Mouse (Mus musculus): ENCODE data around the gene C1qtnf4. TPM values are rescaled to one million over a fixed set of nuclear protein-coding genes. Genes with fewer than 3 reads are reported as not detected.

C1qtnf4 gene
- polyA plus RNA-seq, 1 experiment from 2014 or later = 4.0 TPM

GRCm38 (mm10) chr2:90864184-90864583 is 21.5 kb upstream of the C1qtnf4 start:
- Histone ChIP-seq H3K4me1 (no peaks in the 10 kb centered on the region), H3K9ac (no peak overlapping the region), H3K9me3 (no peaks in the 10 kb centered on the region), H3K4me2 (no peak overlapping the region), H3K27me3 (no peaks in the 10 kb centered on the region), H3K36me3 (peaks cover 62% of the 10 kb centered on the region), H3K4me3 (no peak overlapping the region), H3K27ac (no peak overlapping the region)
- ATAC-seq (ENCODE audit: borderline replicate concordance, extremely low read depth, low FRiP score, low TSS enrichment) = no peak

GRCm38 (mm10) chr2:90866524-90866923 is 19.1 kb upstream of the C1qtnf4 start:
- Histone ChIP-seq H3K9me3 (no peaks in the 10 kb centered on the region), H3K27ac (no peak overlapping the region), H3K9ac (no peak overlapping the region), H3K4me2 (no peak overlapping the region), H3K36me3 (peaks cover 44% of the 10 kb centered on the region), H3K27me3 (no peaks in the 10 kb centered on the region), H3K4me1 (peaks cover 17% of the 10 kb centered on the region; the same call in 1 of the 2 replicates), H3K4me3 (no peak overlapping the region)
- peak; percentile 81; the same call in 1 of the 2 replicates for ATAC-seq (ENCODE audit: borderline replicate concordance, extremely low read depth, low FRiP score, low TSS enrichment)
- WGBS = 19% methylated on average over 3 of the region's 3 CpGs

- Histone ChIP-seq H3K9ac (no peak overlapping the region), H3K9me3 (no peaks in the 10 kb centered on the region), H3K4me1 (peaks cover 21% of the 10 kb centered on the region; the same call in 1 of the 2 replicates), H3K4me3 (no peak overlapping the region), H3K27me3 (no peaks in the 10 kb centered on the region), H3K27ac (peak overlapping the region; percentile 48; the same call in 1 of the 2 replicates), H3K36me3 (peaks cover 18% of the 10 kb centered on the region), H3K4me2 (no peak overlapping the region)
- WGBS = 12% methylated on average over 4 of the region's 4 CpGs
- peak; percentile 78; the same call in 1 of the 2 replicates for ATAC-seq (ENCODE audit: borderline replicate concordance, extremely low read depth, low FRiP score, low TSS enrichment)
These were observed 15.5 kb upstream of the C1qtnf4 start for GRCm38 (mm10) chr2:90870136-90870601.

GRCm38 (mm10) chr2:90871180-90871961 is 14.3 kb upstream of the C1qtnf4 start:
- 57% methylated on average over 8 of the region's 8 CpGs for WGBS
- H3K4me3 ChIP-seq = no peak overlapping the region
- peak; percentile 69; the same call in 1 of the 2 replicates for ATAC-seq (ENCODE audit: borderline replicate concordance, extremely low read depth, low FRiP score, low TSS enrichment)
- peak overlapping the region; percentile 48 for H3K27ac ChIP-seq
- peaks cover 21% of the 10 kb centered on the region; the same call in 1 of the 2 replicates for H3K4me1 ChIP-seq
- H3K9me3 ChIP-seq = no peaks in the 10 kb centered on the region
- peaks cover 7% of the 10 kb centered on the region for H3K36me3 ChIP-seq
- no peak overlapping the region for H3K9ac ChIP-seq
- H3K27me3 ChIP-seq = no peaks in the 10 kb centered on the region
- no peak overlapping the region for H3K4me2 ChIP-seq

- no peak overlapping the region for H3K9ac ChIP-seq
- H3K4me2 ChIP-seq = no peak overlapping the region
- H3K27ac ChIP-seq = no peak overlapping the region
- ATAC-seq (ENCODE audit: borderline replicate concordance, extremely low read depth, low FRiP score, low TSS enrichment) = no peak
- no peak overlapping the region for H3K4me3 ChIP-seq
- H3K4me1 ChIP-seq = peaks cover 26% of the 10 kb centered on the region; the same call in 1 of the 2 replicates
- H3K9me3 ChIP-seq = no peaks in the 10 kb centered on the region
- 64% methylated on average over 1 of the region's 1 CpGs for WGBS
- no peaks in the 10 kb centered on the region for H3K27me3 ChIP-seq
- no peaks in the 10 kb centered on the region for H3K36me3 ChIP-seq
These were observed 11.6 kb upstream of the C1qtnf4 start for GRCm38 (mm10) chr2:90874025-90874424.

- Histone ChIP-seq H3K4me1 (peaks cover 19% of the 10 kb centered on the region; the same call in 1 of the 2 replicates), H3K27ac (no peak overlapping the region), H3K9ac (no peak overlapping the region), H3K4me3 (no peak overlapping the region), H3K9me3 (no peaks in the 10 kb centered on the region), H3K36me3 (no peaks in the 10 kb centered on the region), H3K4me2 (no peak overlapping the region), H3K27me3 (no peaks in the 10 kb centered on the region)
- no peak for ATAC-seq (ENCODE audit: borderline replicate concordance, extremely low read depth, low FRiP score, low TSS enrichment)
- WGBS = 44% methylated on average over 2 of the region's 2 CpGs
These were observed 10.4 kb upstream of the C1qtnf4 start for GRCm38 (mm10) chr2:90875239-90875638.

- Histone ChIP-seq H3K27me3 (no peaks in the 10 kb centered on the region), H3K4me3 (no peak overlapping the region), H3K27ac (no peak overlapping the region), H3K9ac (no peak overlapping the region), H3K4me1 (0 out of 2 replicates have a peak, but pooled peaks cover 5% of the 10 kb centered on the region), H3K36me3 (no peaks in the 10 kb centered on the region), H3K9me3 (no peaks in the 10 kb centered on the region), H3K4me2 (no peak overlapping the region)
- 0 out of 2 replicates have a peak, but pooled peaks have one; percentile 23 for ATAC-seq (ENCODE audit: borderline replicate concordance, extremely low read depth, low FRiP score, low TSS enrichment)
- 44% methylated on average over 5 of the region's 5 CpGs for WGBS
These were observed 7.9 kb upstream of the C1qtnf4 start for GRCm38 (mm10) chr2:90877584-90878259.

- H3K4me3 ChIP-seq = no peak overlapping the region
- no peak for ATAC-seq (ENCODE audit: borderline replicate concordance, extremely low read depth, low FRiP score, low TSS enrichment)
- no peak overlapping the region for H3K27ac ChIP-seq
- H3K27me3 ChIP-seq = peaks cover 6% of the 10 kb centered on the region; the same call in 1 of the 2 replicates
- H3K36me3 ChIP-seq = no peaks in the 10 kb centered on the region
- no peak overlapping the region for H3K9ac ChIP-seq
- H3K4me2 ChIP-seq = no peak overlapping the region
- H3K9me3 ChIP-seq = no peaks in the 10 kb centered on the region
- 0 out of 2 replicates have a peak, but pooled peaks cover 5% of the 10 kb centered on the region for H3K4me1 ChIP-seq
These were observed 6.2 kb upstream of the C1qtnf4 start for GRCm38 (mm10) chr2:90879419-90879818.

GRCm38 (mm10) chr2:90880144-90880785 is 5.4 kb upstream of the C1qtnf4 start:
- no peak overlapping the region for H3K4me2 ChIP-seq
- no peak overlapping the region for H3K27ac ChIP-seq
- H3K4me1 ChIP-seq = peaks cover 6% of the 10 kb centered on the region; the same call in 1 of the 2 replicates
- no peaks in the 10 kb centered on the region for H3K9me3 ChIP-seq
- no peaks in the 10 kb centered on the region for H3K36me3 ChIP-seq
- peaks cover 14% of the 10 kb centered on the region for H3K27me3 ChIP-seq
- no peak for ATAC-seq (ENCODE audit: borderline replicate concordance, extremely low read depth, low FRiP score, low TSS enrichment)
- H3K4me3 ChIP-seq = no peak overlapping the region
- H3K9ac ChIP-seq = no peak overlapping the region
- WGBS = 32% methylated on average over 6 of the region's 6 CpGs

- H3K27ac ChIP-seq = no peak overlapping the region
- peaks cover 30% of the 10 kb centered on the region for H3K27me3 ChIP-seq
- H3K9ac ChIP-seq = no peak overlapping the region
- no peaks in the 10 kb centered on the region for H3K36me3 ChIP-seq
- H3K4me3 ChIP-seq = no peak overlapping the region
- ATAC-seq (ENCODE audit: borderline replicate concordance, extremely low read depth, low FRiP score, low TSS enrichment) = no peak
- WGBS = 60% methylated on average over 2 of the region's 2 CpGs
- H3K4me2 ChIP-seq = no peak overlapping the region
- H3K4me1 ChIP-seq = peaks cover 17% of the 10 kb centered on the region
- no peaks in the 10 kb centered on the region for H3K9me3 ChIP-seq
These were observed 3.8 kb upstream of the C1qtnf4 start for GRCm38 (mm10) chr2:90881824-90882223.

GRCm38 (mm10) chr2:90886436-90886835 is 776 bp downstream of the C1qtnf4 start:
- ATAC-seq (ENCODE audit: borderline replicate concordance, extremely low read depth, low FRiP score, low TSS enrichment) = no peak
- H3K4me2 ChIP-seq = peak overlapping the region; percentile 83; the same call in 1 of the 2 replicates
- H3K4me3 ChIP-seq = no peak overlapping the region
- H3K9ac ChIP-seq = no peak overlapping the region
- peaks cover 26% of the 10 kb centered on the region for H3K4me1 ChIP-seq
- no peaks in the 10 kb centered on the region for H3K36me3 ChIP-seq
- peaks cover 74% of the 10 kb centered on the region for H3K27me3 ChIP-seq
- no peaks in the 10 kb centered on the region for H3K9me3 ChIP-seq
- H3K27ac ChIP-seq = no peak overlapping the region
- WGBS = 37% methylated on average over 6 of the region's 6 CpGs

Data from lung, embryonic 15.5 days (tissue).